Mouse (Mus musculus): ENCODE results near the gene Slc27a1.

GRCm38 (mm10) chr8:71625088-71625487, 56.4 kb downstream of the Slc27a1 start:
- TF ChIP-seq CTCF (IDR thresholded peaks at IDR 0.05; ENCODE audit: control insufficient read depth, insufficient read depth, insufficient read length) (no peak), MAX (IDR thresholded peaks at IDR 0.05) (no peak), USF1 (IDR thresholded peaks at IDR 0.05; ENCODE audit: low read depth) (no peak)

All from C2C12 (cell line).